Mouse (Mus musculus) adrenal gland, adult 8-10 months (tissue): ENCODE data around the gene Rhobtb1. TPM values are rescaled to one million over a fixed set of nuclear protein-coding genes. Genes with fewer than 3 reads are reported as not detected.

Source experiments
- DNase-seq: peaks from one replicate; pipeline ENCODE4 v3.0.0; 2022
- total RNA-seq, 4 experiments: library from RNA; stranded (reverse); gene quantifications; 2 replicates each; pipeline ENCODE4 v1.2.4; 2022

The Rhobtb1 gene
- total RNA-seq, 4 experiments from 2014 or later: 9.6 to 14.1 (median 13.2) TPM

DNA sequence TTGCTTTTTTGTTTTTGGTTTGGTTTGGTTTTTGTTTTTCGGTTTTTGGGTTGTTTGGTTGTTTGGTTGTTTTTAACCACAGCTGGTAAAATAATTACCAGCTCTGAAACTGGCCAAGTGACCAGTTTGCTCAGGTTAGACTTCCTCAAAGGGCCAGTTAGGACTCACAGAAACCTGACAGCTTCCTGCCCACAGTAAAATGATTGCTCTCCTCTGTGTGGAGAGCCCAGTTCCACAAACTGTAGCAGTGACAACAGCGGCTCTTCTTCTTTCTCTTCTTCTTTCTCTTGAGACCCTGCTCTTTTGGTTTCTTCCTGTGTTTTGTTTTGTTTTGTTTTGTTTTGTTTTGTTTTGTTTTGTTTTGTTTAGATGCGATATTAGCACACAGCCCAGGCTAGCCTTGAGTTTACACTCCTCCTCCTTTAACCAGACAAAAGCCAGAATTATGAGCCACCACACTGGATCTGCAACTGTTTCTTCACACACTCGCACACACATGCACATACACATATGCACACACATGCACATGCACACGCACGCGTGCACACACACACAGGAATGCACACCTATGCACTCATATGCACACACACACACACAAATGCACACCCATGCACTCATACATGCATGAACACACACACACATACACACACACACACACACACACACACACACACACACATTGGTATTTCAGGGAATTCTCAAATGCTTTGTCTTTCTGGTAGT, 96.2 kb downstream of the Rhobtb1 start:
- no peak for DNase-seq

DNA sequence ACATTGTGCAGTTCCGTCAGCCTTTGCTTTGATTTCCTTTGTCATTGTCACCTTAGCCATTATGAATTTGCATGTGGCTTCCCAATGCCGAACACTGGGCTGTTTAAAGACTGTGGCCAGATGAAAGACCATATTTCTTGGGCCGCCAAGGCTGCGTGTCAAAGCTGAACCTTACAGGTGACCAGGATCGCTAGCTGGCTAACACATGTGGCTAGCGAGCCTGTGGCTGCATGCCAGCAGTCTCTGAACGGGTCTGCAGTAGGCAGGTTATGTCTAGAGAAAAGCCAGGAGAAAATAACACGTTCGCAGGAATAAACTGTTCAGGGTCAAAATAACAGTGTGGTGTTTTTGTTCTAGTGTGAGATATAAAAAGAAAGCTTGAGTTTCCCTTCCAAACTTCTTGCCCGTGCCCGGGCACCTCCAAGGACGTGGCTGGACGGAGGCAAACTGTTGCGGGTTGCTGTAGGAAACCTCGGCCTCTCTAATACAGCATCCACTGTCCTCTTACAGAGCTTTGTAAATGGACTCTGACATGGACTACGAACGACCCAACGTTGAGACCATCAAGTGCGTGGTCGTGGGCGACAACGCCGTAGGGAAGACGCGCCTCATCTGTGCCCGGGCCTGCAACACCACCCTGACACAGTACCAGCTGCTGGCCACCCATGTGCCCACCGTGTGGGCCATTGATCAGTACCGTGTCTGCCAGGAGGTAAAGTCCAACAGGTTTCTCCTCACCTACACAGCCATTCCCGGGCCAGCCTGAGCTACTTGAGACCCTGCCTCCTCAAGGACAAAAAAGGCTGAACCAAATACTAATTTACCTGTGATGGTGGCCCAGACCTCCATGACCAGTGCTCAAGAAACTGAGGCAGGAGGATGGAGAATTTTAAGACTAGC, 97.3 kb downstream of the Rhobtb1 start:
- no peak for DNase-seq

DNA sequence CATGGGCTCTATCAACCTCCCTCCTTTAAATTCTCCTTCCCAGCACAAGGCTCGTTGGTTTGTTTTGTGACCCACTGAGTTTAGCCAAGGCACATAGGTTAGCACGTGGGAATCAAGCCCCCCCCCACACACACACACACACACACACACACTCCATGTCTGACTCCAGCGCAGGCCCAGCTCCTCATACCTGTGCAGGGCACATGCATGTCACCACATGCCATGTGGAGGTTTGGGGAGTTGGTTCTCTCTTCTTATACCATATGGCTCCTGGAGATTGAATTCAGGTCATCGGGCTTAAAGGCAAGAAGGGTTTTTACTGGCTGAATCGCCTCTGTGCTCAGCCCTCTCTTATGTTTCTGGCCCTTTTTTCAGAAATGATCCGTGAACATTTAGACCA, 100.0 kb downstream of the Rhobtb1 start:
- DNase-seq: no peak

DNA sequence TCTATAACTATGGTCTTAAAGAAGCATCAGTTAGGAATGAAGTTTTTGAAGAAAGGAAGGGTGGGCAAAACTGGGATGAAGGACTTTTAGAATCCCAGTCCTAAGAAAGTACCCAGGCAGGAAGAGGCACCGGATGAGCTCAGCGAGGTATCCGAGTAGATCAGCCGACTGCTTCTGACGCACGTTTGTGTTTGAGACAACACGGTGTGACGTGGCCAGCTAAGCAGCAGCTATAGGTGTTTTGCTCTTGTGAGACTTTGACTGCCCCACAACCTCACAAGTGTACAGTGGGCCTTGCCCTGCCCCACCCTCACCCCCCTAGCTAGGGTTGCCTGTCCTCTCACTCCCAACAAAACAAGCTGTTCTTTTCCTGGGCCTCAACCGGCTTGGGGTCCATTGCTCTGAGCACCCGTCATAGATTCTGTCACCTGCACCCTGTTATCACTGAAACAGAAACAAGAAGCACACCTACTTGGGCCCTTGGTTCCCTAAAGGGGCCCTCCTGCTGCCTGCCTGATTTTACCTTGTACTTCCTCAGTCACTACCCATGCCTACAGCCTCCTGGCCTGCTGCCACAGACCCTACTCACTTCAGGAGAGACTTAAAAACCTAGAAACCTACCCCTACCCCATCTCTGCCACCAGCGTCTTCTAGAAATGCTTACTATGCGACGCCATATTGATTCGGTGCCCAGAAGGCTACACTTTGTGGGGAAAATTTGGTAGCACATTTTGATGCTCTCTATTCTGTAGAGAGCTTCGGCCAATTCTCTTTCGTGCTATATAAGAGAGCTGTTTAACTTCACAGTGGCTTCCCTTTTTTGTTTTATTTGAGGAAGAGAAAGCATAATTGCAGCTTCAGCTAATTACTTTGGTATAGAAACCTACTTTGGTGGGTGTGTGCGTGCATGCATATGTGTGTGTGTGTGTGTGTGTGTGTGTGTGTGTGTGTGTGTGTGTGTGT, 101.2 kb downstream of the Rhobtb1 start:
- no peak for DNase-seq

GRCm38 (mm10) chr10:69253075-69253685, 101.9 kb downstream of the Rhobtb1 start:
- DNase-seq: no peak

DNA sequence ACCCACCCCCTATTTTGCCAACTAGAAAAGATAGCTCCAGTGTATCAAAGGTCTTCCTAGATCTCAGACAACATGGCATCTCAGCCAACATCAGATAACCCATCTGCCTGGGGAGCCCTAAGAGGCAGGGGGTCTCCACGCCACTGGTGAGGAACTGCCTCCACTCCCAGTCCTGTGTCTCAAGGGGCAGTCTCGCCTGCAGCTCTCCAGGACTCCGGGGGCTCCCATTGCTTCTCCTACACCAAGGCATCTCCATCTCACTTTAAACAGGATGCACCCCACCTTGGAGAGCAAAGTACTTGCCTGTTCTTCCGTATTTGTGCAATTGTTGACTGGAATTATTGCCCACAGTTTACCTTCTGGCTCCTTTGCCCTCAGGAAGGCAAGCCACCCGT, 102.4 kb downstream of the Rhobtb1 start:
- DNase-seq: no peak

- DNase-seq: peak; percentile 65
Observed at GRCm38 (mm10) chr10:69254390-69254847, 103.2 kb downstream of the Rhobtb1 start.

DNA sequence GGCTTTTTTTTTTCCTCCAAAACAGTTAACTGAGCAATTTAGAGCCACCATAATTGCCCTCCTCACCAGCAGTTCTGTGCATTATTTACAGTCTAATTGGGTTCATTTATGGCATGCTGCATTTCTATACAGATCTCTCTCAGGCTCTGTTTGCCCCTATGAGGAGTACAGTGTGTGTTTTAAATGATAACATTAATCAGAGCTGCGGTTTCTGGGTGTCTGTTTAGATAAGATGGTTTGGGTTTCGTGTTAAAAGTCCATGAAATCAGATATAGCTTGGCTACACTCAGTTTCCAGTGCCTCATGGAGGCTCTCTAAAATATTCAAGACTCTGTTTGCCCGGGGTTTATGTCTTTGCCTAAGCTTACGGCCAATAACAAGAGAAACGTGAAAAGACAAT, 104.4 kb downstream of the Rhobtb1 start:
- no peak for DNase-seq

DNA sequence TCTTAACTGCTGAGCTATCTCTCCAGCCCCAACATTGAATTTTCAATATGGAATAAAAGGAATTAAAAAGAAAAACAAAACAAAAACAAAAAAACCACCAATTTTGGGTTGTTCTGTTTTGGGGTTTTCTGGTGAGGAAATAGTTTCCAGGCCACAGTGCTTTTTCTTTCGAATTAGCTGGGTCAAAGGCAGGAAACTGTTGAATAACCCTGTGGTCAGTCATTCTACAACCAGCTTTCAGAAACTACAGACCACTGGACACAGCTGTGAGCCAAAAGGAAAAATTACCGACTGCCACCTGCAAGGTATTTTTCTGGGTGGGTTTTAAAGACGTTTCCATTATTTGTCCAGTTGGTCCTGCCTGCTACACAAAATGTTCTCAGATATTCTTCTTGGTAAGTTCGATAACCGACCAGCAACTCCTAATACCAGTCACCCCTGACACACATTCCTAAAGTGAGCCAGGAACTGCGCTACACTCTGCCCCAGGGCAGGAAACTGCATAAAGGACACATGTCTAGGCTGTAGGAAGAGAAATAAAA, 106.4 kb downstream of the Rhobtb1 start:
- DNase-seq: no peak

DNA sequence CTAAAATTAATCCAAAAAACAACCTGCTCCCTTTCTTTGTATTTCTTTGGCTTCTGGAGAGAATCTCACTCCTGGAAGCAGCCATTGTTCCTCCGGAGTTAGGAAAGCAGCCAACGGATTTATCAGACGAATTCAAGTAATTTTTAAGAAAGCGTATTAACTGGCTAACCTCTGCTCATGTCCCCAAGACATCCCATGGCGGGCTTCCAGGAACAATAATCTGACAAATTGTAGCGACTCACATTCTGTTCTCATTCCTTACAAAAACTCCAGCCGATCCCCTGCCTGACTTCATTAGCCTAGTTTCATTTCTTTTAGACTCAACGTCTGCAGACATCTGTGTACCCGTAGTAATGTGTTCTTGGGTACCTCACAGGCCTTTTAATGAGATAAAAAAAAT, 107.4 kb downstream of the Rhobtb1 start:
- no peak for DNase-seq

DNA sequence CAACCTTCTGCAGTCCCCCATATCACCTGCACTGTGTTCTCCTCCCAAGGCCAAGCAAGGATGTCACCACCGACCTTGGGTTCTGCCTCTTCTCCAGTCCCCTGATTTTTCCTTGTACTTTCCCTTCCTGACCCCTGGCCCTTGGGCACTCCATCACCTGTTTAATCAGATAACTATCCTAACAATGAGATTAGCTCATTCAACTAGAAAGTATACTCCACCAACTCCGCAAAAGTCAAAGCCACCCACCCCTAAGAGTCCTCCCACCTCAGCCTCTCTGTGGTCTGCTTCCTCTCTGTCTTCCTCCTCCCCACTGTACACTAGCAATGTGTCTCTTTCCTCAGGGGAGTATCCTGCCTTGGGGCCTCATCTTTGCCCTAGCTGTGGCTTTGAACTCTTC, 107.9 kb downstream of the Rhobtb1 start:
- no peak for DNase-seq

GRCm38 (mm10) chr10:69259929-69260328, 108.7 kb downstream of the Rhobtb1 start:
- no peak for DNase-seq

DNA sequence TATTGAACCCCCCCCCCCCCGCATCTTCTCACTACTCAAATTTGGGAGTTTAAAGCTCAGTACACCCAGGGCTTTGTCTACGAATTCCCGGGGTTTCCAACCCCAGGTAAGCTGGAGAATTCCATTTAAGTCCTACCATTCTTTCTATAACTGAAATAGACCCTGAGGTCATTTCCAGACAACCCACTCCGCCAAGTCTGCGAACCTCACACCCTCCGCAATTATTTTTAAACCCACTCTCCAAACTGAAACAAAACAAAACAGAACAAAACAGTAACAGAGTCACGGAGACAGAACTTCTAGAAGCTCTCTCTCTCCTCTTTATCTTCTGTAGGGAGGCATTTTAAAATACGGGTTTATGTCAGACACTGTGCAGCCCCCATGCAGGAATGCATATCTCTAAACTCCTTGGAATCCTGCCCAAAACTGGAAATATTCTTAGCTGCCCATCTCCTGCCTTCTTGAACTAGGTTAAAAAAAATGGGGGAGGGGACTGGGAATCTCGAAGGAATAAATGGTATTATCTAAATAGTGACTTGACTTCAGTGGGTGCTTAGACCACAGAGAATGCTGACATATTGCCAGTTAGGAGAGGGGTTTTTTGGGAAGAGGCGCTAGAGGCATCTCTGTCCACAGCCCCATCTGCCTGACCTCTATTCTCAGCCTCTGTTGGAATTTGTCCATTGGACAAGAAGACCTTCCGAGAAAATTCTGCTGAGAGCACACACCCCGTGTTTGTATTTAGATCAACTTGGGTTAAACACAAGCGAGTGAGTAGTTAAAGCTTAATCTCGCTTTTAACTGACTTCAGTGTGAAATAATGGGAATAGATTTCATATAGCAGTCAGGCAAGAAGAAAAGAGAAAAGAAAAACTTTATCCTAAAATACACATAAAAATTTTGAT, 111.9 kb downstream of the Rhobtb1 start:
- DNase-seq: no peak

DNA sequence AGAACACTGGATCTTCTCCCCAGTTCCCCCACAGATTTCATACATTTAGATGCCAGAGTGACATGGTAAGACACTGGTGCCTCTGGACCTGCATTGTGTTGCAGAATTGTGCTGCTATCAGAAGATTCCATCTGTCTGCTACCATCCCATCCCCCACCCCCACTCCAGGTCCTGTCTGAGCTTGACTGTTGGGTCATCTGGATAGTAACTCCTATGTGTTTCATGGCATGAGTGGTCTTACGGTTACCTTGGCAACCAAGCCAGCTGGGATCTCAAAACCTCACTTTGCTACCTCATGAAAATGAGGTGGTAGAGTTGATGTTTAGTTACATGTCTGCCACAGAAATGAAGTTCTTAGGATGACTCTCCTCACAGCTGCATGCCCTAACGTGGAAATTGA, 112.7 kb downstream of the Rhobtb1 start:
- DNase-seq: no peak

DNA sequence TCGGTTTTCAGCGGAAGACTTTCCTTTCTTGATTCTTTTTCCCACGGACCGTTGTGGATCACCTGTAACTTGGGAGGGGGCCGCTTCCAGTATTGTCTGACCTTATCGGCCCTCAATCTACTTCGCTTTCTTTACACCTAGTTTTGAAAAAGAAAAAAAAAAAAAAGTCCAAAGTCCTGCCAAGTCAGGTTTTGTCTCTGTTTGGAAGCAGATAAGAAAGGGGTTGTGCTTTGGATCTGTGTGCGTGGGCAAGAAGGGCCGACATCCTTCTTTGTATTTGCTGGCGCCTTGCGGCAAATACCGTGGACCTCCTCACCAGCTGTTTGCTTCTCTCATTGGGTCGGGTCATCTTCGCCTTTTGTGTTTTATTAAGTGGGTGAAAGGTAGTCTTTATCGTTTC, 114.2 kb downstream of the Rhobtb1 start:
- no peak for DNase-seq

GRCm38 (mm10) chr10:69268061-69268643, 116.9 kb downstream of the Rhobtb1 start:
- no peak for DNase-seq

DNA sequence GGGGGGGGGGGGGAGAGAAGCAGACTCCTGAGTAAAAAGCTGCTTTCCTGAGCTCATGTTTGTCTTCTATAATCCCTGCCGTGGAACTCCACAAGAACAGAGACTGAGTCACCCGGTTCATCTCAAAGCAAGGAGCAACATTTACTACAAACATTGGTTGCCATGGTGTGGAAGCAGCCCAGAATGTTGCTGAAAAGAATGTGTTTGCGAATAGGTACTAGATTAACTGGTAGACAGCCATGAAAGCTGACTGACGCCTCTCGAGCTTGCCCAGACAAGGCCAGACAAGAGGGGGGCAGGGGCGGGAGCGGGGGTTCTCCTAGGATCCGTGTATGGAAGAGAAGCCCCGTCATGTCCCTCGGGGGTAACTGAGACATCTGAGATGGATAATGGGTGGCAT, 120.2 kb downstream of the Rhobtb1 start:
- DNase-seq: no peak

- DNase-seq: no peak
Observed at GRCm38 (mm10) chr10:69274275-69274674, 123.0 kb downstream of the Rhobtb1 start.

- DNase-seq: no peak
Observed at GRCm38 (mm10) chr10:69274705-69275104, 123.5 kb downstream of the Rhobtb1 start.
